Mouse (Mus musculus) heart, embryonic 14.5 days (tissue): Measurements from ENCODE around the gene Crebl2. TPM values are rescaled to one million over a fixed set of nuclear protein-coding genes. Genes with fewer than 3 reads are reported as not detected.

Source experiments
- ATAC-seq: fragments of 200-750 bp; cut with Nextera tagmentation; 2 replicates; pipeline ENCODE4 v1.8.0; 2017; ENCODE audit warnings: low read depth, moderate TSS enrichment; ENCODE audit not compliant: insufficient number of reproducible peaks, insufficient read depth, low FRiP score
- H3K27ac ChIP-seq, 2 experiments: fragments of 200-500 bp in 1 of 2; fragments of 300-500 bp in 1 of 2; sonication (generic) in 1 of 2; replicated peaks in 1 of 2; 2 replicates each; pipeline ENCODE4 v1.5.1; 2012 to 2014; ENCODE audit warnings: low read depth in 2 of 2, low read length in 2 of 2, control low read depth in 1 of 2, mild to moderate bottlenecking in 1 of 2, mixed read lengths in 1 of 2; ENCODE audit not compliant: control insufficient read depth in 1 of 2, insufficient read depth in 1 of 2
- H3K27me3 ChIP-seq: fragments of 300-500 bp; sonication (generic); 2 replicates; pipeline ENCODE4 v1.6.1; 2014; ENCODE audit warnings: mild to moderate bottlenecking, low read length, control low read depth; ENCODE audit not compliant: control insufficient read depth, insufficient read depth
- H3K36me3 ChIP-seq: fragments of 300-500 bp; sonication (generic); 2 replicates; pipeline ENCODE4 v1.6.1; 2014; ENCODE audit warnings: mild to moderate bottlenecking, control low read depth, low read length, mixed read lengths; ENCODE audit not compliant: control insufficient read depth, insufficient read depth
- H3K4me1 ChIP-seq, 2 experiments: fragments of 200-500 bp in 1 of 2; fragments of 300-500 bp in 1 of 2; sonication (generic) in 1 of 2; 2 replicates each; pipeline ENCODE4 v1.6.1; 2012 to 2014; ENCODE audit warnings: low read length in 2 of 2, control low read depth in 1 of 2, mixed read lengths in 1 of 2; ENCODE audit not compliant: control insufficient read depth in 2 of 2, insufficient read depth in 2 of 2
- H3K4me2 ChIP-seq: fragments of 300-500 bp; sonication (generic); 2 replicates; pipeline ENCODE4 v1.6.1; 2014; ENCODE audit warnings: mild to moderate bottlenecking, low read length
- H3K4me3 ChIP-seq, 2 experiments: fragments of 200-500 bp in 1 of 2; fragments of 300-500 bp in 1 of 2; sonication (generic) in 1 of 2; 2 replicates each; pipeline ENCODE4 v1.5.1; 2012 to 2014; ENCODE audit warnings: low read length in 2 of 2, mild to moderate bottlenecking in 2 of 2, control low read depth in 1 of 2, low read depth in 1 of 2, moderate library complexity in 1 of 2; ENCODE audit not compliant: control insufficient read depth in 1 of 2, insufficient read depth in 1 of 2
- H3K9ac ChIP-seq: fragments of 300-500 bp; sonication (generic); 2 replicates; pipeline ENCODE4 v1.6.1; 2014; ENCODE audit warnings: mild to moderate bottlenecking, low read length
- H3K9me3 ChIP-seq: fragments of 300-500 bp; sonication (generic); 2 replicates; pipeline ENCODE4 v1.6.1; 2016; ENCODE audit warnings: low read length, control low read depth; ENCODE audit not compliant: control insufficient read depth
- WGBS: fragments of 180-500 bp; shearing (Covaris S2); extraction: QIAGEN DNeasy Blood & Tissue Kit; methylation state at CpG from one replicate; pipeline ENCODE4 v1.1.7; 2014; 5-methylcytosine and 5-hydroxymethylcytosine counted together
- polyA plus RNA-seq: library from polyadenylated mRNA; unstranded; fragments of >200 nt; fragmentation: Nextera tagmentation; extraction: Ambion mirVana; gene quantifications from 2 replicates; pipeline ENCODE4 v1.2.1, GENCODE M21; 2014

Crebl2 gene
- polyA plus RNA-seq, 1 experiment from 2014 or later = 1.6 TPM

GRCm38 (mm10) chr6:134848197-134848890, 18.4 kb downstream of the Crebl2 start:
- Histone ChIP-seq H3K9ac (no peak overlapping the region), H3K27ac (no peak overlapping the region), H3K4me3 (no peak overlapping the region), H3K4me2 (no peak overlapping the region), H3K36me3 (peaks cover 26% of the 10 kb centered on the region), H3K9me3 (no peaks in the 10 kb centered on the region), H3K4me1 (no peaks in the 10 kb centered on the region), H3K27me3 (no peaks in the 10 kb centered on the region)
- ATAC-seq = no peak
- 79% methylated on average over 5 of the region's 5 CpGs for WGBS

- no peak overlapping the region for H3K4me3 ChIP-seq
Measured at GRCm38 (mm10) chr6:134849461-134849860, 19.5 kb downstream of the Crebl2 start.

GRCm38 (mm10) chr6:134849985-134850384, 20.0 kb downstream of the Crebl2 start:
- Histone ChIP-seq H3K4me1 (no peaks in the 10 kb centered on the region), H3K36me3 (peaks cover 26% of the 10 kb centered on the region), H3K4me2 (no peak overlapping the region), H3K4me3 (no peak overlapping the region), H3K9me3 (no peaks in the 10 kb centered on the region), H3K9ac (no peak overlapping the region), H3K27ac (no peak overlapping the region), H3K27me3 (no peaks in the 10 kb centered on the region)
- ATAC-seq = no peak
- 64% methylated on average over 3 of the region's 3 CpGs for WGBS

More at GRCm38 (mm10) chr6:134849461-134849860, 19.5 kb downstream of the Crebl2 start:
- Histone ChIP-seq H3K27ac (no peak overlapping the region), H3K4me2 (no peak overlapping the region), H3K27me3 (no peaks in the 10 kb centered on the region), H3K4me1 (no peaks in the 10 kb centered on the region), H3K9me3 (no peaks in the 10 kb centered on the region), H3K9ac (no peak overlapping the region), H3K36me3 (peaks cover 26% of the 10 kb centered on the region)
- 83% methylated on average over 2 of the region's 2 CpGs for WGBS
- ATAC-seq = no peak

GRCm38 (mm10) chr6:134854782-134855181, 24.8 kb downstream of the Crebl2 start:
- Histone ChIP-seq H3K27ac (no peak overlapping the region), H3K9me3 (no peaks in the 10 kb centered on the region), H3K9ac (no peak overlapping the region), H3K27me3 (no peaks in the 10 kb centered on the region), H3K4me3 (no peak overlapping the region), H3K36me3 (peaks cover 20% of the 10 kb centered on the region), H3K4me2 (no peak overlapping the region), H3K4me1 (no peaks in the 10 kb centered on the region)
- WGBS = 84% methylated on average over 5 of the region's 5 CpGs
- ATAC-seq = no peak

- 84% methylated on average over 16 of the region's 16 CpGs for WGBS
- Histone ChIP-seq H3K4me3 (no peak overlapping the region), H3K4me1 (no peaks in the 10 kb centered on the region), H3K27me3 (no peaks in the 10 kb centered on the region), H3K4me2 (no peak overlapping the region), H3K27ac (no peak overlapping the region), H3K9me3 (no peaks in the 10 kb centered on the region), H3K9ac (no peak overlapping the region), H3K36me3 (peaks cover 12% of the 10 kb centered on the region; the same call in 1 of the 2 replicates)
- no peak for ATAC-seq
Measured at GRCm38 (mm10) chr6:134855926-134856325, 26.0 kb downstream of the Crebl2 start.

- Histone ChIP-seq H3K36me3 (no peaks in the 10 kb centered on the region), H3K4me3 (no peak overlapping the region), H3K27me3 (no peaks in the 10 kb centered on the region), H3K9me3 (no peaks in the 10 kb centered on the region), H3K27ac (no peak overlapping the region), H3K9ac (no peak overlapping the region), H3K4me1 (no peaks in the 10 kb centered on the region; a peak in 1 of 4 replicates), H3K4me2 (no peak overlapping the region)
- no peak for ATAC-seq
- 90% methylated on average over 6 of the region's 6 CpGs for WGBS
Measured at GRCm38 (mm10) chr6:134859021-134859420, 29.1 kb downstream of the Crebl2 start.

- no peak overlapping the region for H3K4me3 ChIP-seq
- H3K36me3 ChIP-seq = no peaks in the 10 kb centered on the region
- H3K27me3 ChIP-seq = no peaks in the 10 kb centered on the region
- H3K4me2 ChIP-seq = no peak overlapping the region
- peak; percentile 10; the same call in 1 of the 2 replicates for ATAC-seq
- H3K27ac ChIP-seq = no peak overlapping the region
- no peaks in the 10 kb centered on the region; a peak in 1 of 4 replicates for H3K4me1 ChIP-seq
- H3K9ac ChIP-seq = no peak overlapping the region; the same call in 1 of the 2 replicates
- H3K9me3 ChIP-seq = no peaks in the 10 kb centered on the region
- WGBS = 48% methylated on average over 4 of the region's 4 CpGs
Measured at GRCm38 (mm10) chr6:134860275-134860674, 30.3 kb downstream of the Crebl2 start.

GRCm38 (mm10) chr6:134861386-134861785, 31.4 kb downstream of the Crebl2 start:
- H3K27ac ChIP-seq = no peak overlapping the region
- no peaks in the 10 kb centered on the region for H3K36me3 ChIP-seq
- ATAC-seq = no peak
- no peaks in the 10 kb centered on the region; a peak in 1 of 4 replicates for H3K4me1 ChIP-seq
- H3K9me3 ChIP-seq = no peaks in the 10 kb centered on the region
- no peak overlapping the region for H3K9ac ChIP-seq
- H3K4me2 ChIP-seq = no peak overlapping the region
- WGBS = 79% methylated on average over 12 of the region's 12 CpGs
- H3K27me3 ChIP-seq = no peaks in the 10 kb centered on the region
- H3K4me3 ChIP-seq = no peak overlapping the region
